Mouse (Mus musculus) spleen, embryonic (tissue): ENCODE measurements around the gene Tmem126b.

Experiments used
- CTCF ChIA-PET: fragments of 350-600 bp; sonication (Branson Sonifier 250); formaldehyde crosslinking; loops from one replicate; lab custom pipeline; 2022; lab: Charles Lee

The Tmem126b gene

GRCm38 (mm10) chr7:90426020-90427001 is 49.5 kb downstream of the Tmem126b start, which contains the start of gene Ccdc89:
Gene Ccdc89, plus strand, starts transcription at chr7:90426577.
- CTCF ChIA-PET: interaction anchor here (0.6 kb wide), 1 partner anchor 424 kb away, joined by 3 read pairs; no protein-coding TSS in a partner anchor
